Mouse (Mus musculus) T-helper 2 cell (primary cell): ENCODE measurements around the gene 5730522E02Rik.

ENCODE experiments used
- in situ Hi-C: fragments of 300-600 bp; cut with MboI, MseI; formaldehyde crosslinking; loops from one replicate; pipeline ENCODE4 v1.15.1; 2025; ENCODE audit warnings: high pct_unique_total_duplicates

The 5730522E02Rik gene

DNA sequence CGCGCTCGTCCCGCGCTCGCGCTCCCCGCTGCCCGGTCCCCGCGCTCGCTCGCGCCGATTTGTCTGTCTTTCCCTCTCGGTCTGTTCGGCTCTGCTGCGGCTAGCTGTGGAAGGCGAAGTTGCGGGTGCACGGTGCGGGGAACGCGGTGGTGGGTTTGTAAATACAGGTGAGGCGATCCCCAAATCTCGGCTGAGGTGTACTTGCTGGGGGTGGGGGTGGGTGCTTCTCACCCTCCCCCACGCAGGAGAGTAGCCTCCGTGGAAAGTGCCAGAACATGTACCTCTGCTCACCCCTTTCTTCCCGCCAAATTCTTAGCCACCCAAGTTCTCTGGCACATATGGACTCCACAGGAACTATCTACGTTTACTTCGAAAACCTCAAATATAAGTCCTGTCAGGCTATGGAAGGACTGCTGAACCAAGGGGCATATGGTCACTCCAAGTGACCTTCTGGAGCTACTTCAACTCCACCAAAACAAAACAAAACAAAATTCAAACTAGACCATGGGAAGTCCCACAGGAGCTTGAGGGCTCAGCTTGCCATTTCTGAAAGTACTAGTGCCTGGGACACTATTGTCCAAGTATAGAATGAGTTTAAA lies at the start of gene 5730522E02Rik:
5730522E02Rik (minus strand) TSS at position 182 of the 599 bp plus-strand sequence.
- in situ Hi-C loops: loop anchor here (25.0 kb wide), 1 partner anchor 752 kb away; no protein-coding TSS in a partner anchor

DNA sequence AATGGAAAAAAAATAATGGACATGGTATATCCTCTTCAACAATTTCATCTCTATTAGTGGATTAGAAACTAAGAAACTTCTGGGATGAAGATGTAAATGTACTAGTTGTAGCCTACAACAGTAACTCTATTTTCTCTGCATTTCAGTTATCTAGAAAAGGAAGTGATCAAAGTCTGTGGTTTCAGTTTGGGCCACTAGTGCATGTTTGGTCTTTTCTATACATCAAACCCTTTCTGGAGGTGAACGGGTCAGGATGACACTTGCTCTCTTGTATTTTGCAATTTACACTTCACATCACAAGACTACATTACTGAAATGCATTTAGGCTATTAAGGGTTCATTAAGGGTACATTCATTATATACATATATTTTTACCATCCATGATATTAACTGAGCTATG lies 26.0 kb upstream of the 5730522E02Rik start:
- in situ Hi-C loops: no loop called here

DNA sequence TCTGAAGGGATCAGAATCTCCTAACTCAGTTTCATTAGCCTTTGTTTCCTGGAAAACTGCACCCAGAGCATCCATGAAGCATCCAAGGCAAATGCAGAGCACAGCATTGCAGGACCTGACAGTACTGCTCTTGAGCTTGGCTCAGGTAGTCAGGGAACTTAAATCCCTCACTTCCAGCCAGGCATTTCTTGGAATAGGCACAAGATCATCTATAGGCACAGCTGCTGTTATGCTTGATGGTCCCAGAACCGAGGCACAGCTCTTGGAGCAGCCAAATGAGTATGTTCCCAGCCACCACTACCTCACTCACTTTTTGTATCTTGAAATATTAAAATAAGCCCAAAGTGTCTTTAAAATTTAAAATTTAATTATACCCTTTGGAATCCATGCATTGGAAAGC lies 19.3 kb upstream of the 5730522E02Rik start:
- in situ Hi-C loops: no loop called here

DNA sequence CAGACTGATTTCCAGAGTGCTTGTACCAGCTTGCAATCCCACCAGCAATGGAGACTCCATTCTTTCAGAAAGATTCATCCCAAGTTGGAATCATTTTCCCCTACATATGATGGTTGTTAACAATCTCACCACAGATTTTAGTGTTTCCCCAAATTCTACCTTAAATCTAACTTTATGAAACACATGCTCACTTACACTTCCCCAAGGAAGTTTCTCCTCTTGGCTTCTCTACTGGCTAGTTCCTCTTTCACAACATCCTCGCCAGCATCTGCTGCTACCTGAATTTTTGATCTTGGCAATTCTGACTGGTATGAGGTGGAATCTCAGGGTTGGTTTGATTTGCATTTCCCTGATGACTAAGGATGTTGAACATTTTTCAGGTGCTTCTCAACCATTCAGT lies 3.1 kb upstream of the 5730522E02Rik start:
- in situ Hi-C loops: loop anchor here (25.0 kb wide), 1 partner anchor 749 kb away; no protein-coding TSS in a partner anchor

DNA sequence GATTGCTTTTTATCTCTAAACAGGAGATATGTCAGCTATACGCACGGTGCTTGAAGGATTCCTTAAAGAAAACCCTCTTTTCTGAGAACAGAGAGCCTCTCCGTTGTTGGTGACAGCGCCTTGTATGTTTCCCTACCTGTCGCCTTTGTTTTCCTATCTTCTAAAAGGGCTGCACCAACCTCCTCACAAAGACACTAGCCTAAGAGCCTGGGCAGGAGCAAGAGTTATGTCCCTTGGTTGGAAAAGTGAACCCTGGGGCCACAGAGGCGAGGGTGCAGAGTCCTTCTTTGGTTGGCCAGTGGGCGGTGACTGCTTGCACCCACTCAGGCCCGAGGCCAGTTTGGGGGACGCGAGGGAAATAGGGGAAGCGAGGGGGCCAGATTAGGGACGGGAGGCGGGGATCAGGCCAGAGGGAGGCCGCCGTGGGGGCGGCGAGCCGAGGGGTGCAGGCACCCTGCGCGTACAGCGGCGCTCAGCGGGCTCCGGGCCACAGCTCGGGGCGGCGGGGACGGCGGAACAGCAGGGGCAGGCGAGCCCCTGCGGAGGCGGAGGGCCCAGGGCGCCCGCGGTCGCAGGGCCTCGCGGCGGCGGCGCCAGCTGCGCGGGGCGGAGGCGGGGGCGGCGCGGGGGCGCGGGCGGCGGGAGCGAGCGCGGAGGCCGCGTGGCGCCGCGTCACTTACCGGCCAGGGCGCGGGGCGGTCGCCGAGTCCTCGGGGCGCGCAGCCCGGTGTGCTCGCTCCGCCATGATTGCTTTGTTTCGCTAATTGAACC lies 567 bp downstream of the 5730522E02Rik start:
- in situ Hi-C loops: loop anchor here (10.0 to 25.0 kb wide), 2 partner anchors 752 to 1935 kb away; no protein-coding TSS in a partner anchor

DNA sequence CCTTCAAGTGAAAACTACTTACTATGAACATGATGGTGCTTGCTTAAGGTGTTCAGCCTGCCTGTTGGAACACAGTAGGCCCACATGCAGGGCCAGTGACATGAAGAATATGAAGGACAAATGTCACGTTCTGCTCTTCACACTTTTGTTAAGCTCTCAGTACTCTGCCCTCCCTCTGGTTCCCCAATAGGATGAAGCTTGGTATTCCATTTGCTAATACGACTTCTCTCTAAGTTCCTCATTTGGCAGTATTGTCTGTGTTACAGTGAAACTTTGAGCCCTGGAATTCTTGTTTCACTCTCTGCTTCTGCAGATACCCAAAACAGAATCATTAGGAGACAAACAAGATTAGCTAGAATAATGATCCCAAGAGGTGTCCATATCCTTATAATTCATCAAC lies 7.1 kb downstream of the 5730522E02Rik start:
- in situ Hi-C loops: loop anchor here (10.0 to 25.0 kb wide), 2 partner anchors 759 to 1929 kb away; no protein-coding TSS in a partner anchor

DNA sequence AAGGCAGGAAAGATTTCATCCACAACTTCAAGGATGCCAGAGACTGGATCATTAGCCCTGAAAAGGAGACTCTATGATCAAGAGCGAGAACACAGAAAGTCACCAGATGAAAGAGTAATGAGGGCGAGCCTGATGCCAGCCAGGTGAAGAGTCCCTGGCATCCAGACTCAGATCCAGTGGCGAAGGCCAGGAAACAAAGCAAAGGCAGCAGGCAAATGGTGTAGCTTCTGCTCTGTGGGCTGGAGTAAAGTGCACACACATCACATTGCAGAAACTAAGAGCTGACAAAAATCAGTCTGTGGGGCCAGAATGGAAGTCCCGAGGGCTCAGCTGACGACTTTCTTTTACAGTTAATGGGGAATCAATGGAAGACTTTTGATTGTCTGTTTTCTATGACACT lies 7.7 kb downstream of the 5730522E02Rik start:
- in situ Hi-C loops: loop anchor here (10.0 to 25.0 kb wide), 2 partner anchors 759 to 1928 kb away; no protein-coding TSS in a partner anchor

DNA sequence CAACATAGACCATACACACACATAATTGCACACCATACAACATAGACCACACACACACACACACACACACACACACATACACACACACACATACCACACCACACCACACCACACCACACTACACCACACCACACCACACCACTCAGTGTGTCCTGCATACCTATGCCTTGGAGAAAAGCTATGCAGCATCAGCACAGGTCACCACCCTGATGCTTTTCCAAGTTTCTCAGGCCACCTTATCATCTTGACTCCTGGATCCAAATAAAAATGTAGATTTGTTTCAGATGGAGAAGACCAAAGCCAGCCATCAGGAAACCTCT lies 8.8 kb downstream of the 5730522E02Rik start:
- in situ Hi-C loops: loop anchor here (10.0 to 25.0 kb wide), 2 partner anchors 761 to 1927 kb away; no protein-coding TSS in a partner anchor

DNA sequence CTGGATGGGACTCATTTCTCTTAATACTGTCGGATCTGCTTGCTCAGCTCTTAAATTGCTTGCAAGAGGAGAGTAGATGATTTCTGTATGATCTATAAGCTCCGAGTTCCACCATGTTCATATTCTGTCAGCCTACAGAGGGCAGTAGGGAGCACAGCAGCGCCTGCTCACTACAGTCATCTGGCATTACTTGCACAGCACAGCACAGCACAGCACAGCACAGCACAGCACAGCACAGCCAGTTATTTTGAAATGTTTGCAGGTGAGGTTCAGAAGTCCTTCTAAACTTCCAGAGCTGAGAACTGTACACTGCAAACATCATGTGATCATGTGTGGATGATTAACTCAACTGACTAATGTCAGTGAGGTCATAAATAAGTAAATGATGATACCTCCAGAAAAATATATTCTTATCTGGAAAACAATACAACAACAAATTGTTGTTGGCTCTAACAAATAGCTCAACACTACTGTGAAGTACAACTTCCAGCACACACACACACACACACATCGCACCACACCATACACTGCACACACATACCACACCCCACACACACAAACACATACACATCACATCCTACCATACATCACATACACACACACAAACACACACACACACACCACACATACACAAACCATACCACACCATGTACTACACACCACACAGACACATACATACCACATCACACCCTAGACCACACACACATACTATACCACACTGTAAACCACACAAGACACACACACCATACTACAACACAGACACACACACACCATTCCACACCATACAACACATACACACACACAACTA lies 9.4 kb downstream of the 5730522E02Rik start:
- in situ Hi-C loops: loop anchor here (10.0 to 25.0 kb wide), 2 partner anchors 761 to 1926 kb away; no protein-coding TSS in a partner anchor

DNA sequence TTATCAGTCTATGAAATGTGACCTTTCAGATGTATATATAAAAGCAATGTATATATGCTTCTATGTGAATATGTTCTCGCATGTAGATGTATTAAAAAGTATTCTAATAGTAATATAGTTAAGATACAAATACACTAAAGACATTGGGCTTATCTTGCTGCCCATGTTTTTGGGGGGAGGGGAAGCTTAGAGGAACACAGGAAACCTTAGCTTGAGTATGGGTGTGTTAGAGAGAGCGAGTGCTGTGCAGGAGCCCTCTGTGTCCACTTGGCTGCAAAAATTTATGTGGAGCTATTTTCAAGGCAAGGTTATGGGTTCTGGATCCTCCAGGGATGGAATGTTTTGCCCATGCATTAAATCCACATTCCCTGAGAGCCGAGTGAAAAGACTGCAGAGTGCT lies 15.1 kb downstream of the 5730522E02Rik start:
- in situ Hi-C loops: no loop called here

DNA sequence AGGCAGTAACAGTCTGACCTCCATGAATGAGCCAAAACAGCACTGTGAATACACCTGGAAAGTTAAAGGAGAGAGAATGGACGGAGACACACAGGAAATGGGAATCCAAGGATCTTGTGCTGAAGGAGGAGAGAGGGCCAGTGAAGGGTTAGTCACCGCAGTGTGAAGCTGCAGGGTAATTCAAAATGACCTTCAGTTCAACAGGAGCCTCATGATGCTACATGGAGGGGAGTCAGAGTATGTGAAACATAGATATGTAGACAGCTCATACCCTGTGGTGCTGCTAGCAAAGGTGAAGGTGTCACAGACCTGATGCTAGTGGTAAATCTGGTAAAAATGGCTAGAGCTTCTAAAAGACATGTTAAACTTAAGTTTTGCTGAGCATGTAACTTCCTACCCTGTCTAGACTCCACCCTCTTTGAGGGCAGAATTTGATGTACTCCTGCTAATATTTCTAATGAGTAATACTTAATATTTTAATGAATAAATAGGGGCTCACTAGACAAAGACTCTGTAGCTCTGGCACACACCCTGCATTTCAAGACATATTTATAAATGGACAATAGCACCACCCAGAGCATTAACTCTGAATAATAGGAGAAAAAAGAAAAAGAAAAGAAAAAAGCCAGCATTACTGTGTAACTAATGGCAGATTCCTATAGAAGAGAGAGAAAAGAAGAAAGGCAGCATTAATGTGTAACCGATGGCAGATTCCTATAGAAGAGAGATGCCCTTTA lies 23.2 kb downstream of the 5730522E02Rik start:
- in situ Hi-C loops: no loop called here

DNA sequence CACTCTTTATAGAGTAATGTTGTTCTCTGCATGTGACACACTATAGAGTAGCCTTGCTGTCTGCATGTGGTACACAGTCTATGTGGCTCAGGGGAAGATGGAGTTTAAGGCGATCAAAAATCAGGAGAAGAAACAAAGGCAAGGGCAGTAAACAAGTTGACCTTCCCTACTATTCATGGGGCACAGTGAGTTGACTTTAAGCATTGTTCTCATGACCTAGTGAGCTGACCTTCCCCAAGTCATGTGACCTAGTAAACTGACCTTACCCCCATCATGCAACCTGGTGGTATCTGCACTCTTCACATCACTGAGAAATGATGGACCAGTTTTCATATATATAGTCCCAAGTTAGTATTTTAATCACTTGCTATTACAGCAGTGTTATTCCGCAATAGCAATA lies 40.0 kb downstream of the 5730522E02Rik start:
- in situ Hi-C loops: no loop called here

DNA sequence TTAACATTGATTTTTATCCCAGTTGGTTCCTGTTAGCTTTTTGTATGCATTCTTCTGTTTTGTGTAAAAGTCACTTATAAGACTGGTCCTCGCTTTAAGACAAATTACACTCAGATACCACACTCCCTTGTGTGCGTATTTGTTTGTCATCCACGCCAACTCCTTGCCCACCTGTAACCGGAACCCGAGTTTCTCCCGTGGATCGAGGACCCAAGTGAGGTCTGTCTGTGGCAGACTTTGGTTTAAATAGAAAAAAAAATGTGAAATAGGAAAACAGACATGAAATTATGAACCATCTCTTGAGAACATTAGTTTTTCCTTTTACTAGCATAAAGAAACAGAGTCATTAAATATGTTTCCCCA lies 43.0 kb downstream of the 5730522E02Rik start:
- in situ Hi-C loops: no loop called here

DNA sequence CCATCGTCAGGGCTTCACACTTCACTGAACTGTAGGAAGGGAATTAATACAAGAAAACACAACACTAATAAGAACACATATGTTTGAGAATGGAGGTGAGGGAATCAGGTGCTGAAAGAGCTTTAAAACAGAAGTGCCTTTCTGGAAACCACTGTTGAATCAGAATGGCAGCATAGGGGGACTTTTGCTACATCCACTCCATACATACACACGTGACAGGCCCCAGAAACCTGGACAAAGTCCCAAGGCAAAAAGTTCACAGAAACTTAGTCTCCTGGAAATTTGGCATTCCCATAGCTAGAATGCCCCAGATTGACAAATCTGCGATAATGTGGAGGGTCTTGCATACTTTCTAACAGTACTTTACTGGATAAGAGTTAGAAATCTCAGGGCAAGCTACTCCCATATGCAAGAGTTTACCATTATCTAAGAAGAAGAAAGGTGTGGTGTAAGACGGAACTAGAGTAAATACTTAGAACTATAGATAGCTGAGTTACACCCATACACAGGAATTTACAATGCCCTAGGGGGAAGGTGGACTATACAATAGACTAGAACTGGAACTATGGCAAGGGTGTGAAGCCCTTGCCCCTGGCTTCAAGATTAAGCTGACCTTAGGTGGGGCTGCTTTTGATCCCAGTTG lies 43.5 kb downstream of the 5730522E02Rik start:
- in situ Hi-C loops: no loop called here

DNA sequence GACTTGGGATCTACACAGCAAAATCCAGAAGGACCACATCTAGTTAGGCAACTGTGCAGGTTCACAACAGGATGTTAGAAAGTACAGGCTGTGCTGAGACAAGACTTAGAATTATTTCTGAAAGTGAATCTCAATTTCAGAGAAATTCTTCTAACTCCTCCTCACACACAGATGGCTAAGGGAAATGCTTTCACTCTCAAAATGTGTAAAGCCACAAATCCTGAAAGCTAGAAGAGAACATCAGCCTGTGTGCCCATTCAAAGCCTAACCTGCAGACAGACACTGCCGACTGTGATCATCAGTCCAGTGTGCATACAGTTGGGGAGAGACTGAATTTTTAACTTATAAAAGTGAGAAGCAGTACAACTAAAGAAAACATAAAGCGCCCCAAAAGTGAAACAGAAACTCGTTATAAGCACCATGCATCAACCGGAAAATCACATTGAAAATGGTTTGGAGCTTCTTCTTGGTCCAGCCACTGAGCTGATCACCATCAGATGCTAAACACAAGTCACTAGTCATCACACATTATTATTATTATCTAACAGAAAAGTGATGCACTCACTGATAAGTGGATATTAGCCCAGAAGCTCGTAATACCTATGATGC lies 45.8 kb downstream of the 5730522E02Rik start:
- in situ Hi-C loops: no loop called here

DNA sequence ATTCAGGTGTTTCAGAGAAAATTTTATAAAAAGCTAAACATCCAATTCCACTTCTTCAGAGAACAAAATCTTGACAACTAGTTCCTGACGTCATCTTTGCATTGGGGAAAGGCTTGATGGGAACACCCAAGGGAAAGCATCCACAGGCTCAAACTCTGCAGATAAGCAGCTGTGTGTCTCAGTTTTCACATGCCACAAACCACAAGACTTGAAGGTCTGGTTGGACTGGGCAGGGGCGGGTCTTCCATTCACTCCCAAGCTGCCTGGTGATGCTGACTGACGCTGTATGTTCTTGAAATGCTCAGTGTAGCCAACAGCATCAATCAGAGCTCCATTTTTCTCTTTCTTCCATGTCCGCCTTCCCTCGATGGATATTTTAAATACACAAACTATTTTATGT lies 49.2 kb downstream of the 5730522E02Rik start:
- in situ Hi-C loops: no loop called here

DNA sequence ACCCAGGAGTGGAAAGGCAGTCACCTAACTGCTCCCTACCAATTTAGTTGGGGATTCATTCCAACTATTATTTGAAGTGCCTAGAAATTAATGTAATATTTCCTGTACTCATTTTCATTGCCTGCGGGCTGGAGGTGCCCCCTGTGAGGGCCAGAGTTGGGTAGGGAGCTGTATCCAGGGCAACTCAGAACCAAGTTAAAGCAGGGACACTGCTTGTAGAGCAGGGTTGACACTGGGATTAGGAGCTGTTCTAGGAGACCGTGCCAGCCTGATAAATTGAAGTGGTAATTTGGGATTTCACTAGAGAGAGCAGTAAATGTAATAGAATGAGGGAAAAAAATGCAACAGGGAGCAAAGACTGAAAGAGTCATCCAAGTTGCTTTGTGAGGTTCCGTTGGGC lies 51.5 kb downstream of the 5730522E02Rik start:
- in situ Hi-C loops: no loop called here

DNA sequence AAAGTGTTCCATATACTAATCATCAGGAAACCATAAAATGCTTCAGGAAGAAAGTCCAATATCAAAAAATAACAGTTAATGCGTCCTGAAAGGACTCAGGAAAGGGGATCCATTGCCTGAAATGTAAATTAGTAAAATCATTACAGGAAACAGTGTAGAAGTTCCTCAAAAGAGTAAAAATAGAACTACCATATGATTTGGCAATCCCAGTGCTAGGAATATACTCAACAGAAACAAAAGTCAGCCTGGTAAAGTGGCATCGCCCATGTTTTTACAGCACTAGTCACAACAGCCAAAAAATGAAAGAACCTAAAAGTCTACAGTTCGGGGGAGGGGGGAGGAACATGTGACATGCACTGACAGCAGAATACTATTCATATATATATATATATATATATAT lies 70.5 kb downstream of the 5730522E02Rik start:
- in situ Hi-C loops: no loop called here

DNA sequence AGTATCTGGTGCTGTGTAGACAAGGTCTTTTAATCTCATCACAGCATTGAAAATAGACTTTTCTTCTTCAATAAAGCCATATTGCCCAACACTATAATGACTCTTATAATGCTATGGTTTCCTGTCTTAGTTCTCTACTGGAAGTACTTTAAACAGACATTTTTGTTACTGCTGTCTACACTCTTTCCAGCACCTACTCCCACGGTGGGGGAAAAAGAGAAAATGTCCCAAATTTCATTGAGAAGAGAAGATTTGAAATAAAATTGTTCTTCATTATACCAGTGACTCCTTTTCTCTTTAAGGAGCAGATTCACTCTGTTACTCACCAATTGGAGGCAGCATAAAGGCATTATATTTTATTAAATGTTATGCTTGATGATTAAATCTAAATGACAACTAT lies 72.5 kb downstream of the 5730522E02Rik start:
- in situ Hi-C loops: no loop called here

DNA sequence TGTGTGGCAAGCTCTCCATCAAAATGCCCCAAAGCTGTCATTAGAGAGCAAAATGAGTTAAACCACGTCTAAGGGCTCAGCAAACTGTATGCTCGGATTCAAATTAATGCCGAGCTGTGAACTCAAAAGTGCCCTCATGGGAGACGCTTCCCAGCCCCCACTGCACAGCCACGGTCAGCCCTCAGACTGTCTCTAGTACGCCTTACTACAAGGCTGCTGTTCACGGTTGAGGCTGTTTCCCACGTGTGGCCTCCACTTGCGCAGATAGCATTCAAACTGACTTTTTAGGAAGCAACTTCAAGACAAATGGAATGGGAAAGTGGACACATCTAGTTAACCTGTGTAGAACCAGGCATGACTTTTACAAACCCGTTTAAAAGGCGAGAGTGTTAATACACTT lies 79.7 kb downstream of the 5730522E02Rik start:
- in situ Hi-C loops: no loop called here

DNA sequence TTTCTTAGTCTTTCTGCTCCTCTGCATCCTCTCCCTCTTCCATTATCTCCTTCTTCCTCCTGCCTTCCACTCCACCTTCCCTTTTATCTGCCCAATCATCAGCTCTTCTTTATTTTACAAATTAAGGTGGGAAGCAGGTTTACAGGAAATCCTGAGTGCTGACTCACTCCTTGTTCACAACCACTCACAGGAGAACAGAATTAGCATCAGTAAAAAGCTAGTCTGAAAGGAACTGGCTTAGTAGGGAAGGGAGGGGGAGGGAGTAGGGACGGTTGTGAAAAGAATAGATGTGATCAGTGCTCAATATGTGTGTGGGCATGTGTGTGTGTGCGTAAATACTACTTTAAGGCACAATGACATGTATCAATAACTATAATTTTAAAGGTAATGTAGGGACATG lies 81.5 kb downstream of the 5730522E02Rik start:
- in situ Hi-C loops: no loop called here
